Mouse (Mus musculus) adipocyte (in vitro differentiated cells): Measurements from ENCODE around the gene Rhebl1.
A peak's percentile ranks its signal among the peaks of the same experiment; 100 is the strongest.

Experiments
- DNase-seq: peaks from one replicate; pipeline ENCODE4 v3.0.0-alpha.2; 2016; ENCODE audit warnings: low spot score

The Rhebl1 gene

GRCm38 (mm10) chr15:98849956-98850600 is 44.3 kb downstream of the Rhebl1 start:
- DNase-seq = no peak

- DNase-seq = no peak
Measured at GRCm38 (mm10) chr15:98849165-98849564, 45.2 kb downstream of the Rhebl1 start.

- no peak for DNase-seq
Measured at GRCm38 (mm10) chr15:98846140-98846539, 48.2 kb downstream of the Rhebl1 start.

- no peak for DNase-seq
Measured at GRCm38 (mm10) chr15:98845149-98845548, 49.2 kb downstream of the Rhebl1 start.

- no peak for DNase-seq
Measured at GRCm38 (mm10) chr15:98843595-98844223, 50.6 kb downstream of the Rhebl1 start.

GRCm38 (mm10) chr15:98839671-98840585 is 54.4 kb downstream of the Rhebl1 start:
- DNase-seq = no peak

GRCm38 (mm10) chr15:98839161-98839560 is 55.2 kb downstream of the Rhebl1 start:
- DNase-seq = no peak

- no peak for DNase-seq
Measured at GRCm38 (mm10) chr15:98837743-98838103, 56.6 kb downstream of the Rhebl1 start.

- DNase-seq = no peak
Measured at GRCm38 (mm10) chr15:98837006-98837742, 57.2 kb downstream of the Rhebl1 start.

- no peak for DNase-seq
Measured at GRCm38 (mm10) chr15:98835291-98835690, 59.0 kb downstream of the Rhebl1 start.

GRCm38 (mm10) chr15:98834059-98834458 is 60.3 kb downstream of the Rhebl1 start:
- DNase-seq = no peak

GRCm38 (mm10) chr15:98833281-98833680 is 61.1 kb downstream of the Rhebl1 start:
- DNase-seq = no peak

GRCm38 (mm10) chr15:98832161-98833058 is 61.9 kb downstream of the Rhebl1 start:
- peak; percentile 15 for DNase-seq

- no peak for DNase-seq
Measured at GRCm38 (mm10) chr15:98831684-98832035, 62.7 kb downstream of the Rhebl1 start.

- DNase-seq = peak; percentile 97
Measured at GRCm38 (mm10) chr15:98830736-98831683, 63.3 kb downstream of the Rhebl1 start, which contains the start of gene Prkag1. Gene Prkag1, minus strand, starts transcription at chr15:98831521.
